Comparison of ENCODE assay signal across 8 mouse cellular contexts in genomic region chr5:115186371-115187073, GRCm38 (mm10). TPM values are rescaled to one million over a fixed set of nuclear protein-coding genes. Genes with fewer than 3 reads are reported as not detected.
DNase-seq lines count a peak whose midpoint lies in the region; ATAC-seq and TF ChIP-seq lines count a peak whose summit lies in the region.

No protein-coding gene starts in this region.

- no peaks in the 10 kb centered on the region for H3K36me3 ChIP-seq in kidney, postnatal 0 days (ENCODE audit: insufficient read depth, low read length)
- no peaks in the 10 kb centered on the region for H3K36me3 ChIP-seq in forebrain, embryonic 10.5 days (replicated peaks)
- no peaks in the 10 kb centered on the region for H3K36me3 ChIP-seq in limb, embryonic 11.5 days (ENCODE audit: control insufficient read depth, insufficient read depth, low read length)

- H3K4me2 ChIP-seq in kidney, postnatal 0 days (ENCODE audit: low read length), result peak overlapping the region; percentile 40
- H3K4me2 ChIP-seq in limb, embryonic 11.5 days (ENCODE audit: low read depth, severe bottlenecking), result peak overlapping the region; percentile 20; the same call in 1 of the 2 replicates

- TF ChIP-seq CTCF in kidney, postnatal 0 days (IDR thresholded peaks at IDR 0.05; ENCODE audit: low read depth), result no peak

- peaks cover 17% of the 10 kb centered on the region for H3K4me1 ChIP-seq in kidney, postnatal 0 days (replicated peaks; ENCODE audit: insufficient read depth, low read length)
- H3K4me1 ChIP-seq in forebrain, embryonic 10.5 days, result peaks cover 47% of the 10 kb centered on the region
- H3K4me1 ChIP-seq in limb, embryonic 11.5 days (ENCODE audit: control insufficient read depth, insufficient read depth, low read length), result peaks cover 11% of the 10 kb centered on the region

- H3K9ac ChIP-seq in kidney, postnatal 0 days (ENCODE audit: low read depth, low read length), result no peak overlapping the region
- peak overlapping the region; percentile 37; the same call in 1 of the 2 replicates for H3K9ac ChIP-seq in limb, embryonic 11.5 days (ENCODE audit: low read length)

- WGBS in kidney, postnatal 0 days, result 30% methylated on average over 17 of the region's 17 CpGs
- 50% methylated on average over 17 of the region's 17 CpGs for WGBS in forebrain, embryonic 10.5 days
- WGBS in limb, embryonic 11.5 days, result 50% methylated on average over 17 of the region's 17 CpGs

- no peak overlapping the region for H3K27ac ChIP-seq in kidney, postnatal 0 days
- peak overlapping the region; percentile 8; the same call in 1 of the 2 replicates for H3K27ac ChIP-seq in forebrain, embryonic 10.5 days
- no peak overlapping the region for H3K27ac ChIP-seq in limb, embryonic 11.5 days (replicated peaks; ENCODE audit: low read depth, low read length)

- no peak overlapping the region for H3K4me3 ChIP-seq in kidney, postnatal 0 days (replicated peaks; ENCODE audit: low read depth, low read length)
- H3K4me3 ChIP-seq in forebrain, embryonic 10.5 days, result peak overlapping the region; percentile 18
- H3K4me3 ChIP-seq in limb, embryonic 11.5 days (ENCODE audit: low read depth, low read length), result no peak overlapping the region

- peaks cover 18% of the 10 kb centered on the region for H3K27me3 ChIP-seq in kidney, postnatal 0 days (ENCODE audit: insufficient read depth, low read length)
- H3K27me3 ChIP-seq in forebrain, embryonic 10.5 days (ENCODE audit: poor library complexity, severe bottlenecking), result peaks cover 71% of the 10 kb centered on the region
- H3K27me3 ChIP-seq in limb, embryonic 11.5 days (ENCODE audit: control insufficient read depth, insufficient read depth, low read length), result peaks cover 2% of the 10 kb centered on the region; the same call in 1 of the 2 replicates

- 0 out of 2 replicates have a peak, but pooled peaks have one; percentile 9 for ATAC-seq in kidney, postnatal 0 days (replicated peaks; ENCODE audit: low FRiP score, low read depth)
- ATAC-seq in limb, embryonic 11.5 days (ENCODE audit: insufficient number of reproducible peaks, low FRiP score, low TSS enrichment, low read depth), result no peak

- no peaks in the 10 kb centered on the region for H3K9me3 ChIP-seq in kidney, postnatal 0 days (replicated peaks; ENCODE audit: low read length)
- H3K9me3 ChIP-seq in forebrain, embryonic 10.5 days, result 0 out of 2 replicates have a peak, but pooled peaks cover 4% of the 10 kb centered on the region
- H3K9me3 ChIP-seq in limb, embryonic 11.5 days (ENCODE audit: control insufficient read depth, low read length), result no peaks in the 10 kb centered on the region

- DNase-seq in kidney, postnatal 0 days (ENCODE audit: low spot score), result peak; percentile 42
- no peak for DNase-seq in kidney, adult 18-20 months
- DNase-seq in MN1 (ENCODE audit: low spot score), result peak; percentile 68
- no peak for DNase-seq in forebrain, embryonic 10.5 days (ENCODE audit: extremely low spot score, low spot score)
- no peak for DNase-seq in limb, embryonic 11.5 days (ENCODE audit: low spot score)
- peak; percentile 53 for DNase-seq in retina, adult 2 months (ENCODE audit: low read depth, low spot score)
- DNase-seq in adrenal gland, postnatal 10 days, result no peak
- no peak for DNase-seq in urinary bladder, postnatal 25 days (ENCODE audit: low spot score)

RNA-seq across cellular contexts. Expression of gene Cabp1, which starts 7.7 kb away (rescaled TPM):
- 0.87 and 1.2 TPM in 2 replicates for polyA plus RNA-seq in kidney, postnatal 0 days (2015; fragmentation: Nextera tagmentation; extraction: Ambion mirVana)
- 0.31 and 0.43 TPM in 2 replicates for polyA plus RNA-seq in forebrain, embryonic 10.5 days (2016; fragmentation: Nextera tagmentation; extraction: Ambion mirVana)
- 1.2 and 1.9 TPM in 2 replicates for polyA plus RNA-seq in limb, embryonic 11.5 days (2014; fragmentation: Nextera tagmentation; extraction: Ambion mirVana)
- 1 to 10 TPM; 4.1 to 4.4 TPM for total RNA-seq in adrenal gland, postnatal 10 days (2021)

RNA-seq across cellular contexts. Expression of gene Mlec, which starts 28.5 kb away (rescaled TPM):
- 43.6 and 44.4 TPM in 2 replicates for polyA plus RNA-seq in kidney, postnatal 0 days (2015; fragmentation: Nextera tagmentation; extraction: Ambion mirVana)
- 64.2 and 67.3 TPM in 2 replicates for polyA plus RNA-seq in forebrain, embryonic 10.5 days (2016; fragmentation: Nextera tagmentation; extraction: Ambion mirVana)
- 51.5 and 58.8 TPM in 2 replicates for polyA plus RNA-seq in limb, embryonic 11.5 days (2014; fragmentation: Nextera tagmentation; extraction: Ambion mirVana)
- total RNA-seq in adrenal gland, postnatal 10 days (2021), result 100 to 1,000 TPM; 160 to 163 TPM

RNA-seq across cellular contexts. Expression of gene Pop5, which starts 49.1 kb away (rescaled TPM):
- polyA plus RNA-seq in kidney, postnatal 0 days (2015; fragmentation: Nextera tagmentation; extraction: Ambion mirVana), result 160 and 161 TPM in 2 replicates
- 116 and 119 TPM in 2 replicates for polyA plus RNA-seq in forebrain, embryonic 10.5 days (2016; fragmentation: Nextera tagmentation; extraction: Ambion mirVana)
- polyA plus RNA-seq in limb, embryonic 11.5 days (2014; fragmentation: Nextera tagmentation; extraction: Ambion mirVana), result 118 and 123 TPM in 2 replicates
- 10 to 100 TPM; 86.6 to 97.6 TPM for total RNA-seq in adrenal gland, postnatal 10 days (2021)

RNA-seq across cellular contexts. Expression of gene Unc119b, which starts 51.7 kb away (rescaled TPM):
- polyA plus RNA-seq in kidney, postnatal 0 days (2015; fragmentation: Nextera tagmentation; extraction: Ambion mirVana), result 40.8 and 42.7 TPM in 2 replicates
- 75.4 and 77.6 TPM in 2 replicates for polyA plus RNA-seq in forebrain, embryonic 10.5 days (2016; fragmentation: Nextera tagmentation; extraction: Ambion mirVana)
- polyA plus RNA-seq in limb, embryonic 11.5 days (2014; fragmentation: Nextera tagmentation; extraction: Ambion mirVana), result 65.3 and 65.4 TPM in 2 replicates
- total RNA-seq in adrenal gland, postnatal 10 days (2021), result 10 to 100 TPM; 31.8 to 34.1 TPM

Comparison
In these comparisons a context has a peak if more than half of its experiments do, and no peak if none do; other contexts are left out.
1. DNase-seq: peak in kidney, postnatal 0 days (single experiment), MN1 (single experiment) and retina, adult 2 months (single experiment); none in kidney, adult 18-20 months (single experiment), forebrain, embryonic 10.5 days (single experiment), limb, embryonic 11.5 days (single experiment), adrenal gland, postnatal 10 days (single experiment) and urinary bladder, postnatal 25 days (single experiment).